Mouse (Mus musculus) layer of hippocampus, adult 9-11 months (tissue): ENCODE results near the gene Vash2.
"Not testable (repeated sequence)": the region's sequence is repeated elsewhere in the genome, so short reads cannot be mapped to it uniquely, and the experiment has no call there.

Experiments used
- DNase-seq: peaks from one replicate; pipeline ENCODE4 v3.0.0; 2022

Gene Vash2

GRCm38 (mm10) chr1:190974191-190974590, 4.9 kb downstream of the Vash2 start:
- DNase-seq: no peak

- peak; percentile 16 for DNase-seq
Measured at GRCm38 (mm10) chr1:190972612-190973192, 6.4 kb downstream of the Vash2 start.

GRCm38 (mm10) chr1:190971708-190972610, 7.1 kb downstream of the Vash2 start:
- DNase-seq: peak; percentile 21

- DNase-seq: no peak
Measured at GRCm38 (mm10) chr1:190968010-190968409, 11.1 kb downstream of the Vash2 start.

GRCm38 (mm10) chr1:190964992-190965780, 13.9 kb downstream of the Vash2 start:
- DNase-seq: no peak

- DNase-seq: no peak
Measured at GRCm38 (mm10) chr1:190962760-190963159, 16.3 kb downstream of the Vash2 start.

GRCm38 (mm10) chr1:190958821-190959220, 20.3 kb downstream of the Vash2 start:
- no peak for DNase-seq

- DNase-seq: no peak
Measured at GRCm38 (mm10) chr1:190953009-190953408, 26.1 kb downstream of the Vash2 start.

- DNase-seq: no peak
Measured at GRCm38 (mm10) chr1:190951014-190951413, 28.1 kb downstream of the Vash2 start.

GRCm38 (mm10) chr1:190948846-190949245, 30.2 kb downstream of the Vash2 start:
- no peak for DNase-seq

- no peak for DNase-seq
Measured at GRCm38 (mm10) chr1:190948439-190948838, 30.7 kb downstream of the Vash2 start.

- DNase-seq: no peak
Measured at GRCm38 (mm10) chr1:190947986-190948385, 31.1 kb downstream of the Vash2 start.

- DNase-seq: peak; percentile 48
Measured at GRCm38 (mm10) chr1:190944109-190944760, 34.9 kb downstream of the Vash2 start.

- DNase-seq: no peak
Measured at GRCm38 (mm10) chr1:190939803-190940202, 39.3 kb downstream of the Vash2 start.

GRCm38 (mm10) chr1:190930181-190930580, 48.9 kb downstream of the Vash2 start:
- DNase-seq: no peak

GRCm38 (mm10) chr1:190929010-190929695, 49.9 kb downstream of the Vash2 start:
- peak; percentile 38 for DNase-seq

- peak; percentile 98 for DNase-seq
Measured at GRCm38 (mm10) chr1:190928370-190929009, 50.6 kb downstream of the Vash2 start.

GRCm38 (mm10) chr1:190927751-190928369, 51.2 kb downstream of the Vash2 start:
- DNase-seq: no peak

- DNase-seq: no peak
Measured at GRCm38 (mm10) chr1:190927311-190927710, 51.8 kb downstream of the Vash2 start.

GRCm38 (mm10) chr1:190924812-190925211, 54.3 kb downstream of the Vash2 start, which contains the start of gene Angel2:
TSS of gene Angel2 (plus strand) at chr1:190925112.
- not testable (repeated sequence) for DNase-seq
